Mouse (Mus musculus): ENCODE results near the gene Pbxip1.

Pbxip1 gene

DNA sequence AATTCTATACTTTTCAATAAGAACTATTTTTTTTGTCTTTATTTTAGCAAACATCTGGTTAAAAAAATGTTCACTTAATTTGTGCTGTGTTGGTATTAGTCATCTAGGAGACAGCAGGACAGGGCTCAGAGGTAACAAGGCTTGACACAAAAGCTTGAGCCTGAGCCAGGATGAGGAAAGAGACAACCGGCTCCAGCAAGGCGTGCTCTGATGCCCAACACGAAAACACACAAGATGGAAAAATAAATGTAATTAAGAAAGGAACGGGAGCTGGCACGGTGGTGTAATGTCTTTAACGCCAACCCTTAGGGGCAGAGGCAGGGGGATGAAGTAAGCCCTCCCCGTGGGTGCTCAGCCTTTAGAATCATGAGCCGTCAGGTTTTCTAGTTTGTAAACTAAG lies 49.6 kb downstream of the Pbxip1 start:
- DNase-seq (ENCODE audit: low spot score), result no peak

DNA sequence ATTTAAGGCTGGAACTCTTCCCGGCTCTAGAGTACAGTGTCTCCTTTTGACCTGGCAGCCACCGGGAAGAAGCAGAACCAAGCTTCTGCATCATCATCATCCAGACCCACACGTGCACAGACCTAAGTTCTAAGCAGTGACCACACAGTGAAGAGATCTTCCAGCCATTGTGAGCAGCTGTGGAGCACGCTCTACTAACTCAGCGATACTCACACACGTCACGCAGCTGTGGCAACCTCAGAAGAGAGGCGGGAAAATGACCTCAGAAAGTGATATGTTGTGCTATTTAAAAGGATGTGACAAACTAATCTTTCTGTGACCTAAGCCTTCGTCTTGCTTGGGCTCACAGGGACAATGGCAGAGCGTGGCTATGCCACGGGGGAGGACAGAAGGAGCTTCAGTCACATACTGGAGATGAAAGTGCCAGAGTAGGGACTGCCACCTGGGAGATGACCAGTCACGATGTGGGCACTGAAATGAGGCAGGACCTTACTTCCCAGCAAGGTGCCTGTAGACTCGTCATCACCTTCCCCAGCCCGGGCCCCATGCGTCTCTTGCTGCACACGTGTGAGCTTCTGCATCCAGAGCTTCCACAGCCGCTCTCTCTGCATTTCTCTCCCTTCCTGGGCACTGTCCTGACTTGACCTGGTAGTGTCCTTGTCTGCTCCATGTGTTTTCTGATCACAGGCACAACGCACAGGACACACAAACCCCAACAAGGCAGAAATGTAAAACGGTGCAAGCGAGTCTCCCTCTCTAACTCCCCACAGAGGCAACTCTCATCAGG lies 50.6 kb downstream of the Pbxip1 start:
- no peak for DNase-seq (ENCODE audit: low spot score)

GRCm38 (mm10) chr3:89490790-89491189 lies 54.3 kb downstream of the Pbxip1 start:
- no peak for DNase-seq (ENCODE audit: low spot score)

GRCm38 (mm10) chr3:89491559-89491958 lies 55.1 kb downstream of the Pbxip1 start:
- no peak for DNase-seq (ENCODE audit: low spot score)

GRCm38 (mm10) chr3:89492701-89493151 lies 56.2 kb downstream of the Pbxip1 start:
- peak; percentile 41 for DNase-seq (ENCODE audit: low spot score)

DNA sequence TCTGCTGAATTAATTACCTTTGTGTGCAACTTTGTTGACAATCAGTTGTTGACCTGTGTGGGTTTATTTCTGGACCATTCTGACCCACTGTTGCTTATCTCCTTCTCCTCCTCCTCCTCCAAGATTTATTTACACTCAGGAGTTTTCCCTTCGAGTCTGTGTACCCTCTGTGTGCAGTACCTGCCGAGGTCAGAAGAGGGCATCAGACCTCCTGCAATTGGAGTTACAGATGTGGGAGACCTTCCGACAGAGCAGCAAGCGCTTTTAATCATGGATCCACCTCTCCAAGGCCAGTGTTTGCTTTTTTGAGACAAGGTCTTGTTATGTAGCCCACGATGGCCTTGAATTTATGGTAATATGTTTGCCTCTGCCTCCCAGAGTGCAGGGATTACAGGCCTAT lies 58.1 kb downstream of the Pbxip1 start:
- DNase-seq (ENCODE audit: low spot score), result no peak

- no peak for DNase-seq (ENCODE audit: low spot score)
These were observed 59.9 kb downstream of the Pbxip1 start for GRCm38 (mm10) chr3:89496366-89496765.

- DNase-seq (ENCODE audit: low spot score), result no peak
These were observed 63.2 kb downstream of the Pbxip1 start for GRCm38 (mm10) chr3:89499696-89500095.
